Mouse (Mus musculus): Measurements from ENCODE around the gene Pcmt1. TPM values are rescaled to one million over a fixed set of nuclear protein-coding genes. Genes with fewer than 3 reads are reported as not detected.

The Pcmt1 gene
- polyA plus RNA-seq (2012; rRNA removed): 104 and 107 TPM in 2 replicates

GRCm38 (mm10) chr10:7680731-7681301 lies at the start of gene Pcmt1, which contains the start of gene Lats1:
Gene Pcmt1 (minus strand): TSS chr10:7681136.
Gene Lats1 (plus strand): TSS chr10:7681214.

GRCm38 (mm10) chr10:7725751-7726500 lies 45.0 kb upstream of the Pcmt1 start, which contains the start of gene Katna1:
Gene Katna1 (plus strand): TSS chr10:7726000.

GRCm38 (mm10) chr10:7667342-7667802 lies 13.6 kb downstream of the Pcmt1 start, which contains the start of gene Nup43:
Gene Nup43 (plus strand): TSS chr10:7667503.

GRCm38 (mm10) chr10:7589592-7590233 lies 91.2 kb downstream of the Pcmt1 start, which contains the start of gene Lrp11:
Gene Lrp11 (plus strand): TSS chr10:7589800.

Other genes starting within 250 kb of the Pcmt1 start
- 0.65 and 1.1 TPM in 2 replicates for gene Ulbp1, start 207.5 kb downstream of the Pcmt1 start, polyA plus RNA-seq (2012; rRNA removed)
- gene Lrp11, start 91.3 kb downstream of the Pcmt1 start, polyA plus RNA-seq (2012; rRNA removed): 83.1 and 84.0 TPM in 2 replicates
- 23.3 and 26.2 TPM in 2 replicates for gene Nup43, start 13.6 kb downstream of the Pcmt1 start, polyA plus RNA-seq (2012; rRNA removed)
- 25.5 and 26.8 TPM in 2 replicates for gene Lats1, start 78 bp upstream of the Pcmt1 start, polyA plus RNA-seq (2012; rRNA removed)
- 13.8 and 14.2 TPM in 2 replicates for gene Katna1, start 44.9 kb upstream of the Pcmt1 start, polyA plus RNA-seq (2012; rRNA removed)
- gene Ginm1, start 111.7 kb upstream of the Pcmt1 start, polyA plus RNA-seq (2012; rRNA removed): 28.8 and 34.0 TPM in 2 replicates
- 22.1 and 22.8 TPM in 2 replicates for gene Ppil4, start 111.8 kb upstream of the Pcmt1 start, polyA plus RNA-seq (2012; rRNA removed)
- 0.12 and 0.17 TPM in 2 replicates for gene Zc3h12d, start 151.3 kb upstream of the Pcmt1 start, polyA plus RNA-seq (2012; rRNA removed)

Data from central nervous system, embryonic 18 days (tissue).